Mouse (Mus musculus): ENCODE results near the gene Olfr97. TPM values are rescaled to one million over a fixed set of nuclear protein-coding genes. Genes with fewer than 3 reads are reported as not detected.

Olfr97 gene
- not detected for polyA plus RNA-seq (2014; fragmentation: Illumina TruSeq; extraction: RNeasy Lipid Tissue Mini Kit (QIAGEN cat#74804); ENCODE audit: low read depth, low replicate concordance)

DNA sequence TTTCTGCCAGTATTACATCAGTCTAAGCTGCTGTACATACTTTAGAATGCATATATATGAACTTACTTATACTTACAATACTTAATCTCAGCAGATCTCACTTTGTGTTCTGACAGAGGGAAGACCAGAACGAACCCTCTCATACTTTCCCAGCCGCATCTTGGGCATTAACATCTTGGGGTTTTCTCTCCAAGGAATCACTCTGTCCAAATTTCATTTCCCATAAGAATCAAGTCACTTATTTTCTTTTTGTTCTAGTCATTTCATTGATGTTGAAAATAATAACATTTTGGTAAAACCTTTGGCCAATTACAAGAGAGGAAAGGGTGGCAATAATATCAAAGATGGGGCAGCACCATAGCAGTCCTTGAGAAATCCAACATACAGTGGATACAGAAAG lies at the start of gene Olfr97:
Olfr97 (minus strand) TSS at position 101 of the 400 bp plus-strand sequence.

DNA sequence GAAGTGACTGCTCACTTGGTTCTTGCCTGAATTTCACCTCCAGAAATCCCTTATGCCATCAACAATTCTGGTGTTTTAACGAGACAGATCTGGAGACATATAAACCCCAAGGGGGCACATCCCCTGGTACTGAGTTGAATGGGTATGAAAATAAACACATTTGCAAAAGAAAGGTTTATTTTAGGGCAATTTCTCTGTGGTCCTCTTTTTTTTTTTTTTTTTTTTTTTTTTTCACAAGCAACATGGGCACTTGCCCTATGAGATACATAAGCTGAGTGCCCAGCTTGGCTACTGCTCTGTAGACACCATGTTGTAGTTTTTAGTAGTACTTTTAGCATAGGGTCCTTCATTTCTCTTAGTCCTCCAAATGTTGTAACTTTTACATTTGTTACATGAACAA lies 46.2 kb upstream of the Olfr97 start, which contains the start of gene Olfr99:
Olfr99 (minus strand) TSS at position 101 of the 400 bp plus-strand sequence.

DNA sequence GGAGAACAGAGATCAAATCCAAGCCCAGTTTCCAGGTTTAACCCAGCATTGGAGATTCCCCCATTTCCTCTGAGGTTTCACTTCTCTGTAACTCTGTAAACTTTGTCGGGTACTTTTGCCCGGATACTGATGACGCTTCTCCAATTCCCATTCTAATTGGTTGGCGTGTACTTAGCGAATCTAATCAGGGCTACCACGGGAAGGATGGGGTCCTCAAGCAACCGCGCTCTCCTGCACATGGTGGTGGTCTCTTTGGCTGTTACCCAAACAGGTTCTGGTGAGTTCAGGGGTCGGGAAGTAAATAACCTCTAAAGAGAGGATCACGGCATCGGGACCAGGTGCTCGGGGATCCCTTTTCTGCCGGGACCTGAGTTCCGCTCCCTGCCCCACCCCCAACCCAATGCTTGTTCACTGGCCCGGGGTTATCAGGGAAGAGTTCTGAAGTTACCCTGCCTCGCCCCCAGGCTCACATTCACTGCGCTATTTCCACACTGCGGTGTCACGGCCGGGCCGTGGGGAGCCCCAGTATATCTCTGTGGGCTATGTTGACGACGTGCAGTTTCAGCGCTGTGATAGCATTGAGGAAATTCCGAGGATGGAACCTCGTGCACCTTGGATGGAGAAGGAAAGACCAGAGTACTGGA lies 33.0 kb upstream of the Olfr97 start, which contains the start of gene H2-M3:
H2-M3 (plus strand) TSS at position 163 of the 644 bp plus-strand sequence.

DNA sequence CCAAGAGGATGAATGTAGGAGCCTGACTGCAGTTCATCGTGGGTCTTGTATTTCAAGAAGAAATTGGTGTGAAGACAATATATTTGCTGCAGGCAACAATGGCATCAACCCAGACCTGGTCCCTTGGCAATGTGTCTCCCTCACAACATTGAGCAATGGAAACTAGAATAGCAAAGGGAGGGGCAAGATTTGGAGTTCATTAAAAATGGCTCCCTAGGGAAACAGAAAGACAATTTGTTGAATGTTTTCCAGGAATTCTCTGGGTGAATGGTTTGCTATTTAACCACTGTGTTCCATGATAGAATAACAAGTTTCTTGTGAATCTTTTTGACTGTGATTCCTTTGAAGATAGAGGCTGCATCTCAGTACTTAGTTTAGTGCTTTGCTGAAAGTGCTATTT lies 26.5 kb upstream of the Olfr97 start, which contains the start of gene Olfr98:
Olfr98 (minus strand) TSS at position 124 of the 400 bp plus-strand sequence.

DNA sequence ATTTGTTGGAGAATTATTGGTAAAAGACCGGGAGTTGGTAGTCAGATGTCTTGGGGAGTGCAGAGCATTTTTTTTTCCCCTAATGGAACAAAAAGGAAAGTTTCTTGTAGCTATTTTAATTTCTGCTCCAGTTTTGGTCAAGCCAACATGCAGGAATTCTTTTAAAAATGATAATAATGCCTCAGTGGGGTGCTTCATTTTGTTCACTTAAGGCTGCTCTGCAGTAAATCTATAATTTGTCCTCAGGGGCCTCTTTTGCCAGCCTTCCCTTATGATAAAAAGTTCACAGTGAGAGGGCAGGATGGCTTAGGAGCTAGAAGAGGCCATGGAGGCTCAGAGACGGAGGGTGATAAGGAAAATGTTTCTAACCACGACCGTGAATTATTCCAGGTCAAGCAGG lies 17.3 kb downstream of the Olfr97 start, which contains the start of gene Olfr96:
Olfr96 (plus strand) TSS at position 301 of the 400 bp plus-strand sequence.

DNA sequence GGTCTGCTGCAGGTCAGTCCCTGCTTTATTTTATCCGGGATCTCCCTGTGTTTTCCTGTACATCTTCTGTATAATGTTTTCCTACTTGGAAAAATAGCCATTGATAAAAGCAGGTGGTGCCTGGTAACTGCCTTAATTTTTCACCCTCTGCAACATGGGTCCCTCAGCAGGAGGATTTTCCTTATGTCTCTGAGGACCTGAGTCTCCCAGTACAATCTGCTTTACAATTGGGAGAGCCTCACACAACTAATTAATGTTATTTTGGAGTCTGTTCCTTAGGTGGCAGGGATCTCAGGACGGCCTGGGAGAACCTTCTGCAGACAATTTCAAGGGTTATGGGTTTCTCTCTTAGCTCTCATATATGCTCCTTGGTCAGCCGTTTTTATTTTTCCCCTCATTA lies 24.1 kb downstream of the Olfr97 start, which contains the start of gene Olfr95:
Olfr95 (minus strand) TSS at position 101 of the 400 bp plus-strand sequence.

DNA sequence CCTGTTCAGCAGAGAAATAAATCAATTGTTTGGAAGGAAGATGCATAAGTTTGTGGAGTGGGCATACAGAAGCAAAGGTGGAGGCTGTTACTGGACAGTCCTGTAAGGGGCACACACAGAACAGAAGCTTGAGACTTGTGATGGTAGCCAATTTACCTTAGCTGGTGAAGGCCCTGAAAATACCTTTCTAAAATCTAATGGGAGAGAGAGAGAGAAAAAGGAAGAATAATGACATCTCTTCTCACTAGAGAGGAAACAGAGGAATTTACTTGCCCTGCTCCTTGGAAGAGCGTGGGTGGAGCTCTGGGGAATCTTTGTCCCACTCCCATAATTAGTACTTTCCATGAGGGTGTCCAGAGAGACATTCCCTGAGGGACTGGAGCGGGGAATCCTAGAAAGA lies 36.2 kb downstream of the Olfr97 start, which contains the start of gene Olfr94:
Olfr94 (minus strand) TSS at position 101 of the 400 bp plus-strand sequence.

DNA sequence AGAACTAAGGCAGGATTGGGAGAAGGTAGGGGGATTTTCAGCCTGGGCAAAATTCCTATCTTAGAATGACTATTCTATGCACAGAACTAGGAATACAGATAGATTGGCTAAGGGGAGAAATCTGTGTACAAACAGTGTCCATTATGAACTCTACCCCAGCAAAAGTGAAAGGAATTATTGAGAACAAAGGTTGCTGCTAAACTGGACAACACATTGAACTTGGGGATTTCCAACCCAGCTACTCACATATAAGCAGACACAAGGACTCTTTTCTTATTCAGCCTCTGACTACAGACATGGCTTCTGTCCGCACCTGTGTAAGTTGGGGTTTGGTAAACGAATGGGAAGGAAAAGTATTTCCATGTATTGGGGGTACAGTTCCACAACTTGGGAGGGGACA lies 43.5 kb downstream of the Olfr97 start, which contains the start of gene Ubd:
Ubd (plus strand) TSS at position 237 of the 400 bp plus-strand sequence.

Other genes with a start within 250 kb of the Olfr97 start
- gene H2-M5, start 247.8 kb downstream of the Olfr97 start, polyA plus RNA-seq (2014; fragmentation: Illumina TruSeq; extraction: RNeasy Lipid Tissue Mini Kit (QIAGEN cat#74804); ENCODE audit: low read depth, low replicate concordance) = not detected
- 4.4 TPM for gene Zfp57, start 236.2 kb downstream of the Olfr97 start, polyA plus RNA-seq (2014; fragmentation: Illumina TruSeq; extraction: RNeasy Lipid Tissue Mini Kit (QIAGEN cat#74804); ENCODE audit: low read depth, low replicate concordance)
- gene Mog, start 213.9 kb downstream of the Olfr97 start, polyA plus RNA-seq (2014; fragmentation: Illumina TruSeq; extraction: RNeasy Lipid Tissue Mini Kit (QIAGEN cat#74804); ENCODE audit: low read depth, low replicate concordance) = not detected
- 34.8 TPM for gene Gabbr1, start 191.4 kb downstream of the Olfr97 start, polyA plus RNA-seq (2014; fragmentation: Illumina TruSeq; extraction: RNeasy Lipid Tissue Mini Kit (QIAGEN cat#74804); ENCODE audit: low read depth, low replicate concordance)
- not detected for gene Olfr90, start 148.8 kb downstream of the Olfr97 start, polyA plus RNA-seq (2014; fragmentation: Illumina TruSeq; extraction: RNeasy Lipid Tissue Mini Kit (QIAGEN cat#74804); ENCODE audit: low read depth, low replicate concordance)
- not detected for gene Olfr91, start 139.1 kb downstream of the Olfr97 start, polyA plus RNA-seq (2014; fragmentation: Illumina TruSeq; extraction: RNeasy Lipid Tissue Mini Kit (QIAGEN cat#74804); ENCODE audit: low read depth, low replicate concordance)
- gene Olfr92, start 117.2 kb downstream of the Olfr97 start, polyA plus RNA-seq (2014; fragmentation: Illumina TruSeq; extraction: RNeasy Lipid Tissue Mini Kit (QIAGEN cat#74804); ENCODE audit: low read depth, low replicate concordance) = not detected
- gene Olfr93, start 75.8 kb downstream of the Olfr97 start, polyA plus RNA-seq (2014; fragmentation: Illumina TruSeq; extraction: RNeasy Lipid Tissue Mini Kit (QIAGEN cat#74804); ENCODE audit: low read depth, low replicate concordance) = not detected
- gene Ubd, start 43.4 kb downstream of the Olfr97 start, polyA plus RNA-seq (2014; fragmentation: Illumina TruSeq; extraction: RNeasy Lipid Tissue Mini Kit (QIAGEN cat#74804); ENCODE audit: low read depth, low replicate concordance) = not detected
- not detected for gene Olfr94, start 36.3 kb downstream of the Olfr97 start, polyA plus RNA-seq (2014; fragmentation: Illumina TruSeq; extraction: RNeasy Lipid Tissue Mini Kit (QIAGEN cat#74804); ENCODE audit: low read depth, low replicate concordance)
- gene Olfr95, start 24.2 kb downstream of the Olfr97 start, polyA plus RNA-seq (2014; fragmentation: Illumina TruSeq; extraction: RNeasy Lipid Tissue Mini Kit (QIAGEN cat#74804); ENCODE audit: low read depth, low replicate concordance) = not detected
- gene Olfr96, start 17.2 kb downstream of the Olfr97 start, polyA plus RNA-seq (2014; fragmentation: Illumina TruSeq; extraction: RNeasy Lipid Tissue Mini Kit (QIAGEN cat#74804); ENCODE audit: low read depth, low replicate concordance) = not detected
- gene Olfr98, start 26.4 kb upstream of the Olfr97 start, polyA plus RNA-seq (2014; fragmentation: Illumina TruSeq; extraction: RNeasy Lipid Tissue Mini Kit (QIAGEN cat#74804); ENCODE audit: low read depth, low replicate concordance) = not detected
- 0.58 TPM for gene H2-M3, start 32.9 kb upstream of the Olfr97 start, polyA plus RNA-seq (2014; fragmentation: Illumina TruSeq; extraction: RNeasy Lipid Tissue Mini Kit (QIAGEN cat#74804); ENCODE audit: low read depth, low replicate concordance)
- not detected for gene Olfr99, start 46.1 kb upstream of the Olfr97 start, polyA plus RNA-seq (2014; fragmentation: Illumina TruSeq; extraction: RNeasy Lipid Tissue Mini Kit (QIAGEN cat#74804); ENCODE audit: low read depth, low replicate concordance)
- not detected for gene Olfr101, start 67.0 kb upstream of the Olfr97 start, polyA plus RNA-seq (2014; fragmentation: Illumina TruSeq; extraction: RNeasy Lipid Tissue Mini Kit (QIAGEN cat#74804); ENCODE audit: low read depth, low replicate concordance)
- gene Olfr102, start 79.7 kb upstream of the Olfr97 start, polyA plus RNA-seq (2014; fragmentation: Illumina TruSeq; extraction: RNeasy Lipid Tissue Mini Kit (QIAGEN cat#74804); ENCODE audit: low read depth, low replicate concordance) = not detected
- not detected for gene Olfr103, start 102.4 kb upstream of the Olfr97 start, polyA plus RNA-seq (2014; fragmentation: Illumina TruSeq; extraction: RNeasy Lipid Tissue Mini Kit (QIAGEN cat#74804); ENCODE audit: low read depth, low replicate concordance)
- gene Olfr104-ps, start 122.3 kb upstream of the Olfr97 start, polyA plus RNA-seq (2014; fragmentation: Illumina TruSeq; extraction: RNeasy Lipid Tissue Mini Kit (QIAGEN cat#74804); ENCODE audit: low read depth, low replicate concordance) = not detected
- not detected for gene Olfr105-ps, start 141.7 kb upstream of the Olfr97 start, polyA plus RNA-seq (2014; fragmentation: Illumina TruSeq; extraction: RNeasy Lipid Tissue Mini Kit (QIAGEN cat#74804); ENCODE audit: low read depth, low replicate concordance)
- gene Olfr106-ps, start 153.1 kb upstream of the Olfr97 start, polyA plus RNA-seq (2014; fragmentation: Illumina TruSeq; extraction: RNeasy Lipid Tissue Mini Kit (QIAGEN cat#74804); ENCODE audit: low read depth, low replicate concordance) = not detected
- not detected for gene Olfr107, start 161.9 kb upstream of the Olfr97 start, polyA plus RNA-seq (2014; fragmentation: Illumina TruSeq; extraction: RNeasy Lipid Tissue Mini Kit (QIAGEN cat#74804); ENCODE audit: low read depth, low replicate concordance)
- gene Olfr108, start 208.2 kb upstream of the Olfr97 start, polyA plus RNA-seq (2014; fragmentation: Illumina TruSeq; extraction: RNeasy Lipid Tissue Mini Kit (QIAGEN cat#74804); ENCODE audit: low read depth, low replicate concordance) = not detected
- gene Olfr109, start 221.6 kb upstream of the Olfr97 start, polyA plus RNA-seq (2014; fragmentation: Illumina TruSeq; extraction: RNeasy Lipid Tissue Mini Kit (QIAGEN cat#74804); ENCODE audit: low read depth, low replicate concordance) = not detected
- gene H2-M2, start 246.2 kb upstream of the Olfr97 start, polyA plus RNA-seq (2014; fragmentation: Illumina TruSeq; extraction: RNeasy Lipid Tissue Mini Kit (QIAGEN cat#74804); ENCODE audit: low read depth, low replicate concordance) = 0.52 TPM

Data from adrenal gland, adult 10 weeks (tissue).